Mouse (Mus musculus): Measurements from ENCODE around the gene Mtus2. TPM values are rescaled to one million over a fixed set of nuclear protein-coding genes. Genes with fewer than 3 reads are reported as not detected.

Gene Mtus2
- polyA plus RNA-seq (2021; fragmentation: Nextera tagmentation), result 20.6 and 23.3 TPM in 2 replicates
- long read RNA-seq, experiment 1, full-length matches to known transcripts, result 47 of 96 reads
- long read RNA-seq, experiment 1, partial matches to known transcripts, result 10 of 96 reads
- long read RNA-seq, experiment 1, other reads (novel, unspliced or antisense), result 39 of 96 reads
- long read RNA-seq, experiment 2, transcript Mtus2-205 (9 exons, 1,792 nt), result major isoform, 14 of 38 reads
- long read RNA-seq, experiment 2, partial matches to known transcripts, result 10 of 38 reads
- long read RNA-seq, experiment 2, other reads (novel, unspliced or antisense), result 11 of 38 reads

DNA sequence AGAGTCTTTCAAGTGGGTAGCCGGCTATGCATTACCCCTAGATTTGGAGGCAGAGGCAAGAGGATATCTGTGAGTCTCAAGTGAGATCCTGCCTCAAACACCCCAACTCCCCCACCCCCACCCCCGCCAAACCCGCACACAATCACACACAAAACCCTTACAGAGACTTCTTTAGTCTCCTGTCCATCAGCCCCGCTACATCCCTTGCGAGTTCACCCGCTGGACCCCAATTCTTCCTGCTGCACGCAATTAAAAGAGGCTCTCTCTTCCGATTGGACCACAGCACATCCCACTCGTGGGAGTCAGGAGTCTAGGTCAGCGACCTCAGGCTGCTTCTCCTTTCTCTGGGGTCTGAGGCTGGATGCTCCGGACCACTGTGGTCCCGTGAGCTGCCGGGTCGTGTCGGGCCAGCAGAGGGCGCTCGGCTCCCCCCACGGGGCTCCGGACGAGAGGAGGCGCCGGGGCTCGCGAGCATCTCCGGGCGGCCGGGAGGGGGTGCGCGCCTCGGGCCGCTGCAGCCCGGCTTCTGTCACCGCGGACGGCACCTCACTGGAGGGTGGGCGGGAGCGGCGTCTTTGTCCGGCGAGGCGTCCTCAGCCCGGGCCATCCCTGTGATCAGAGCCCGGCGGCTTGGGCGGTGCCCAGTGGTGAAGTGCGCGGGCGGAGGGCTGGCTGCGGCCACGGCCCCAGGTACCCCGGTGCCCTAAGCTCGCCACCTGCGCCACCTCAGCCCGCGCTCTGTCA, at the start of gene Mtus2:
Gene Mtus2 (plus strand): TSS at position 500 of the 744 bp plus-strand sequence.

Other genes starting within 250 kb of the Mtus2 start
- gene Flt1, start 231.3 kb upstream of the Mtus2 start, polyA plus RNA-seq (2021; fragmentation: Nextera tagmentation), result 10.5 and 10.7 TPM in 2 replicates
- gene Pomp, start 96.9 kb upstream of the Mtus2 start, polyA plus RNA-seq (2021; fragmentation: Nextera tagmentation), result 315 and 498 TPM in 2 replicates
- gene Slc46a3, start 62.5 kb upstream of the Mtus2 start, polyA plus RNA-seq (2021; fragmentation: Nextera tagmentation), result 6.6 and 10.1 TPM in 2 replicates

Measured in left cerebral cortex, adult 6 months (tissue).